Mouse (Mus musculus) thymus, adult 2 months (tissue): ENCODE measurements around the gene Clp1.

Experiments used
- CTCF ChIP-seq: fragments of 200-500 bp; IDR thresholded peaks from 2 replicates; pipeline ENCODE4 v1.5.1; 2012; ENCODE audit warnings: mild to moderate bottlenecking, control low read depth, low read length, moderate library complexity, borderline replicate concordance; ENCODE audit not compliant: control insufficient read depth, poor library complexity, insufficient read depth; ENCODE audit errors: extremely low read depth
- POLR2A ChIP-seq: fragments of 200-500 bp; IDR thresholded peaks from 2 replicates; pipeline ENCODE4 v1.6.1; 2012; ENCODE audit warnings: mild to moderate bottlenecking, low read length, control low read depth, moderate library complexity; ENCODE audit not compliant: control insufficient read depth, poor library complexity, insufficient read depth; ENCODE audit errors: extremely low read depth

- TF ChIP-seq CTCF (no peak), POLR2A (no peak)
Measured at GRCm38 (mm10) chr2:84707523-84707922, 19.6 kb downstream of the Clp1 start.
